In the genomic region with DNA sequence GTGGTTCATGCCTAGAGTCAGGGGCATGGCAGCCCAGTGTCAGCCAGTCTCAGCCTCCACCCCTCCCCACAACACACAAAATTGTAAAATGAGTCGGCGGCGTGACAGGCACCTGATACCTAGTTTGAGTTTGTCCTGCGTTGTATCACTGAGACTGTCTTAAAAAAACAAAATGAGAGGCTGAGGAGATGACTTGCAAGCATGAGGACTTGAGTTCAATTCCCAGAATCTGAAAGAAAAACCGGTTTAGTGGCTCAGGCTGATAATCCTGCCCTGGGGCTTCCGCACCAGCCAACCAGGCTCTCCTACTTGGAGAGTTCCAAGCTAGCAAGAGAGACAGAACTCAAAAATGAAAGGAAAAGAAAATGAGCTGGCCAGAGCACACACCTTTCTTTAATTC, we compare ENCODE assay signal across 21 mouse cellular contexts. TPM values are rescaled to one million over a fixed set of nuclear protein-coding genes. Genes with fewer than 3 reads are reported as not detected.
DNase-seq lines count a peak whose midpoint lies in the region; ATAC-seq and TF ChIP-seq lines count a peak whose summit lies in the region.
"Had no signal": no experiment of that assay in that cellular context is flagged by ENCODE, and none has a peak within 500 bp of the region (broad histone marks: within the 10 kb centered on the region; RNA-seq: fewer than 3 reads in every experiment).

No protein-coding gene starts in this region.

- H3K27me3 ChIP-seq in liver, embryonic 14.5 days (ENCODE audit: control insufficient read depth, insufficient read depth, low read length) = no peaks in the 10 kb centered on the region
- H3K27me3 ChIP-seq: forebrain, embryonic 13.5 days; midbrain, embryonic 15.5 days; neural tube, embryonic 15.5 days had no signal

- DNase-seq in A20 (ENCODE audit: low read depth, low spot score) = peak; percentile 53
- peak; percentile 20 for DNase-seq in CD4-positive helper T cell, adult 2 months (ENCODE audit: low read depth, low spot score)
- peak; percentile 32 for DNase-seq in T-cell, adult 2 months (ENCODE audit: low spot score)
- DNase-seq in liver, embryonic 14.5 days (ENCODE audit: low read depth in 3 of 3, low spot score in 3 of 3) = no peak
- DNase-seq in MN1 (ENCODE audit: low spot score) = no peak
- DNase-seq in left cerebral cortex, postnatal 4 days = no peak
- no peak for DNase-seq in embryo, embryonic 10 days (ENCODE audit: low spot score)
- DNase-seq: adrenal gland, postnatal 25 days; cerebellum, adult 18-20 months; cerebellum, postnatal 25 days; gastrocnemius, postnatal 25 days; kidney, adult 8-10 months; kidney, postnatal 25 days; right cerebral cortex, postnatal 4 days; thymus, postnatal 36 days had no signal

- 69% methylated on average over 6 of the region's 6 CpGs for WGBS in liver, embryonic 14.5 days (ENCODE audit: insufficient replicate concordance)

- intact Hi-C loops in left cerebral cortex, postnatal 4 days (cut with DNase I) = loop anchor here (5.0 kb wide), 1 partner anchor 77 kb away; a partner anchor contains a TSS

- H3K4me1 ChIP-seq in liver, embryonic 14.5 days (replicated peaks; ENCODE audit: control insufficient read depth in 2 of 2, insufficient read depth in 2 of 2, low read length in 1 of 2) = peaks cover 27 to 32% of the 10 kb centered on the region in 2 experiments

- peak overlapping the region; percentile 84 for H3K4me2 ChIP-seq in liver, embryonic 14.5 days (ENCODE audit: low read depth)
- H3K4me2 ChIP-seq: forebrain, embryonic 13.5 days; midbrain, embryonic 15.5 days; neural tube, embryonic 15.5 days had no signal

- H3K9ac ChIP-seq in liver, embryonic 14.5 days (replicated peaks) = peak overlapping the region; percentile 99; the same call in 1 of the 2 replicates
- H3K9ac ChIP-seq: forebrain, embryonic 13.5 days; midbrain, embryonic 15.5 days; neural tube, embryonic 15.5 days had no signal

- H3K9me3 ChIP-seq in liver, embryonic 14.5 days (ENCODE audit: control insufficient read depth, low read length) = no peaks in the 10 kb centered on the region
- H3K9me3 ChIP-seq: forebrain, embryonic 13.5 days; midbrain, embryonic 15.5 days; neural tube, embryonic 15.5 days had no signal

- H3K36me3 ChIP-seq in liver, embryonic 14.5 days (replicated peaks; ENCODE audit: control insufficient read depth, insufficient read depth, low read depth) = peaks cover 17% of the 10 kb centered on the region
- H3K36me3 ChIP-seq: midbrain, embryonic 15.5 days had no signal

- H3K27ac ChIP-seq in liver, embryonic 14.5 days = peak overlapping the region; percentile 94
- H3K27ac ChIP-seq: forebrain, embryonic 13.5 days; midbrain, embryonic 15.5 days; neural tube, embryonic 15.5 days had no signal

- H3K4me3 ChIP-seq in liver, embryonic 14.5 days (ENCODE audit: insufficient read depth in 1 of 2, low read depth in 2 of 2, low read length in 2 of 2) = no peak overlapping the region
- H3K4me3 ChIP-seq: forebrain, embryonic 13.5 days; midbrain, embryonic 15.5 days; myocyte; neural tube, embryonic 15.5 days had no signal

- no peak for TF ChIP-seq EP300 in liver, embryonic 14.5 days (IDR thresholded peaks at IDR 0.05; ENCODE audit: low read depth)

- TF ChIP-seq CTCF in liver, embryonic 14.5 days (IDR thresholded peaks at IDR 0.05; ENCODE audit: low read depth) = no peak

- no peak for ATAC-seq in liver, embryonic 14.5 days (ENCODE audit: insufficient read depth)
- ATAC-seq: forebrain, embryonic 13.5 days; hindbrain, embryonic 16.5 days; lung, postnatal 0 days; midbrain, embryonic 15.5 days had no signal

RNA-seq across cellular contexts. Expression of a gene that starts 2.9 kb away (rescaled TPM):
- 30.0 and 35.5 TPM in 2 replicates for polyA plus RNA-seq in liver, embryonic 14.5 days (2012; rRNA removed)
- polyA plus RNA-seq in liver, embryonic 14.5 days (2014; fragmentation: Nextera tagmentation; extraction: Ambion mirVana) = 26.7 and 34.5 TPM in 2 replicates
- 10 to 100 TPM; 56.0 to 61.5 TPM for total RNA-seq in left cerebral cortex, postnatal 4 days (2021)

Comparison
In these comparisons a context has a peak if more than half of its experiments do, and no peak if none do; other contexts are left out.
1. DNase-seq: peak in A20 (single experiment), CD4-positive helper T cell, adult 2 months (single experiment) and T-cell, adult 2 months (single experiment); none in liver, embryonic 14.5 days (0 of 3), MN1 (single experiment), left cerebral cortex, postnatal 4 days (single experiment) and embryo, embryonic 10 days (single experiment).